Mouse (Mus musculus): ENCODE results near the gene Slc6a16.

DNA sequence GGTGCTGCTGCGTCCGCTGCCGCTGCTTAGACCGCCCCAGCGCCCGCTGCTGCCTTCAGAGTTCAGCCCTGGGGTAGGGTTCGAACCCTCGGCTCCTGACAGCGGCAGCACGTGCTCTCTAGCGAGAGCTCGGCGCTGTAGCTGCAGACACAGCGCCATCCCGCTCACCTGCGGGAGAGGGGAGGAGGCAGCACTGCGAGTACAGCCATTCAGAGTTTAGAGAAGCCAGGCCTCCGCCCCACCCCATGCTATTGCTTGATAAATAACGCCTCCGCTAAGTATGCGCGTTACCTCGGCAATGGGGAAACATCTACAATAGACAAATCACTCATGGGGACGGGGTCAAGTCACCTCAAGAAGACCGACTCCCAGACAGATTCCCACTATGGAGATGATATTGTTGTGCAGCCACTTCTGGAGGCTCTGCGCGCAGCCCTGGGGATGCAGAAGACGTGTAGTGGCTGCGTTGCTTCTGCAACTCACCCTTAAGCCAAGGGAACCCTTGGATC lies 6.5 kb upstream of the Slc6a16 start:
- TF ChIP-seq CTCF (IDR thresholded peaks at IDR 0.05) (no peak), EP300 (IDR thresholded peaks at IDR 0.05) (no peak)

All from lung, postnatal 0 days (tissue).